Mouse (Mus musculus) MEL-GATA-1-ER (cell line): Measurements from ENCODE around the gene Olfr1350.
"Not testable (repeated sequence)": the region's sequence is repeated elsewhere in the genome, so short reads cannot be mapped to it uniquely, and the experiment has no call there.

Source experiments
- DNase-seq: peaks from one replicate; pipeline ENCODE4 v3.0.0-alpha.2; 2012; ENCODE audit warnings: low read depth; ENCODE audit errors: extremely low read depth

The Olfr1350 gene

GRCm38 (mm10) chr7:6564541-6564940 lies at the start of gene Olfr1350:
Olfr1350 (plus strand) TSS chr7:6564841.
- no peak for DNase-seq

GRCm38 (mm10) chr7:6521666-6522065 lies 43.0 kb upstream of the Olfr1350 start:
- DNase-seq, result no peak

GRCm38 (mm10) chr7:6522850-6523249 lies 41.8 kb upstream of the Olfr1350 start, which contains the start of gene Olfr1349:
Olfr1349 (minus strand) TSS chr7:6522950.
- no peak for DNase-seq

GRCm38 (mm10) chr7:6525001-6525400 lies 39.6 kb upstream of the Olfr1350 start:
- DNase-seq, result no peak

- DNase-seq, result no peak
Measured at GRCm38 (mm10) chr7:6526141-6526540, 38.5 kb upstream of the Olfr1350 start.

- DNase-seq, result no peak
Measured at GRCm38 (mm10) chr7:6586096-6586759, 21.6 kb downstream of the Olfr1350 start.

GRCm38 (mm10) chr7:6588766-6589165 lies 24.1 kb downstream of the Olfr1350 start:
- DNase-seq, result not testable (repeated sequence)

- DNase-seq, result no peak
Measured at GRCm38 (mm10) chr7:6603331-6603730, 38.7 kb downstream of the Olfr1350 start.
